Mouse (Mus musculus): ENCODE data around the gene Kcnj2. TPM values are rescaled to one million over a fixed set of nuclear protein-coding genes. Genes with fewer than 3 reads are reported as not detected.

Gene Kcnj2
- 0.46 and 1.5 TPM in 2 replicates for polyA plus RNA-seq (2012; rRNA removed)

GRCm38 (mm10) chr11:111065635-111066298, at the start of gene Kcnj2:
TSS of gene Kcnj2 (plus strand) at chr11:111066164.
- DNase-seq (ENCODE audit: low read depth, low spot score): peak; percentile 72
- under 1% methylated on average over 28 of the region's 28 CpGs for WGBS

GRCm38 (mm10) chr11:111016206-111016605, 49.8 kb upstream of the Kcnj2 start:
- DNase-seq (ENCODE audit: low read depth, low spot score): no peak
- 95% methylated on average over 3 of the region's 3 CpGs for WGBS

- DNase-seq (ENCODE audit: low read depth, low spot score): no peak
- WGBS: 70% methylated on average over 2 of the region's 2 CpGs
Measured at GRCm38 (mm10) chr11:111020211-111020610, 45.8 kb upstream of the Kcnj2 start.

- no peak for DNase-seq (ENCODE audit: low read depth, low spot score)
- 73% methylated on average over 8 of the region's 8 CpGs for WGBS
Measured at GRCm38 (mm10) chr11:111022681-111023281, 43.2 kb upstream of the Kcnj2 start.

- no peak for DNase-seq (ENCODE audit: low read depth, low spot score)
- 44% methylated on average over 5 of the region's 5 CpGs for WGBS
Measured at GRCm38 (mm10) chr11:111042175-111042574, 23.8 kb upstream of the Kcnj2 start.

GRCm38 (mm10) chr11:111043298-111043697, 22.7 kb upstream of the Kcnj2 start:
- DNase-seq (ENCODE audit: low read depth, low spot score): no peak
- WGBS: 82% methylated on average over 4 of the region's 4 CpGs

- DNase-seq (ENCODE audit: low read depth, low spot score): no peak
- WGBS: 81% methylated on average over 3 of the region's 3 CpGs
Measured at GRCm38 (mm10) chr11:111054252-111054651, 11.7 kb upstream of the Kcnj2 start.

GRCm38 (mm10) chr11:111054854-111055822, 10.8 kb upstream of the Kcnj2 start:
- 81% methylated on average over 8 of the region's 8 CpGs for WGBS
- DNase-seq (ENCODE audit: low read depth, low spot score): no peak

- DNase-seq (ENCODE audit: low read depth, low spot score): no peak
- WGBS: 67% methylated on average over 13 of the region's 13 CpGs
Measured at GRCm38 (mm10) chr11:111056030-111056429, 9.9 kb upstream of the Kcnj2 start.

GRCm38 (mm10) chr11:111057435-111057834, 8.5 kb upstream of the Kcnj2 start:
- WGBS: 94% methylated on average over 4 of the region's 4 CpGs
- DNase-seq (ENCODE audit: low read depth, low spot score): no peak

- no peak for DNase-seq (ENCODE audit: low read depth, low spot score)
Measured at GRCm38 (mm10) chr11:111059440-111059839, 6.5 kb upstream of the Kcnj2 start.

GRCm38 (mm10) chr11:111060216-111060615, 5.7 kb upstream of the Kcnj2 start:
- WGBS: 64% methylated on average over 5 of the region's 5 CpGs
- no peak for DNase-seq (ENCODE audit: low read depth, low spot score)

- no peak for DNase-seq (ENCODE audit: low read depth, low spot score)
- under 1% methylated on average over 25 of the region's 25 CpGs for WGBS
Measured at GRCm38 (mm10) chr11:111064751-111065527, 1.0 kb upstream of the Kcnj2 start.

GRCm38 (mm10) chr11:111066299-111066691, 331 bp downstream of the Kcnj2 start:
- no peak for DNase-seq (ENCODE audit: low read depth, low spot score)
- WGBS: under 1% methylated on average over 9 of the region's 9 CpGs

- 63% methylated on average over 3 of the region's 3 CpGs for WGBS
- no peak for DNase-seq (ENCODE audit: low read depth, low spot score)
Measured at GRCm38 (mm10) chr11:111067787-111068186, 1.8 kb downstream of the Kcnj2 start.

- DNase-seq (ENCODE audit: low read depth, low spot score): no peak
Measured at GRCm38 (mm10) chr11:111070460-111070859, 4.5 kb downstream of the Kcnj2 start.

GRCm38 (mm10) chr11:111074131-111074530, 8.2 kb downstream of the Kcnj2 start:
- DNase-seq (ENCODE audit: low read depth, low spot score): no peak

- WGBS: 78% methylated on average over 11 of the region's 11 CpGs
Measured at GRCm38 (mm10) chr11:111078107-111078506, 12.1 kb downstream of the Kcnj2 start.

GRCm38 (mm10) chr11:111083009-111083408, 17.0 kb downstream of the Kcnj2 start:
- 69% methylated on average over 2 of the region's 2 CpGs for WGBS
- no peak for DNase-seq (ENCODE audit: low read depth, low spot score)

More at GRCm38 (mm10) chr11:111078107-111078506, 12.1 kb downstream of the Kcnj2 start:
- no peak for DNase-seq (ENCODE audit: low read depth, low spot score)

GRCm38 (mm10) chr11:111086933-111087332, 21.0 kb downstream of the Kcnj2 start:
- no peak for DNase-seq (ENCODE audit: low read depth, low spot score)
- 59% methylated on average over 6 of the region's 6 CpGs for WGBS
